Mouse (Mus musculus) heart, embryonic 16.5 days (tissue): ENCODE results near the gene Timm17b. TPM values are rescaled to one million over a fixed set of nuclear protein-coding genes. Genes with fewer than 3 reads are reported as not detected.
A peak's percentile ranks its signal among the peaks of the same experiment; 100 is the strongest.
"Not testable (repeated sequence)": the region's sequence is repeated elsewhere in the genome, so short reads cannot be mapped to it uniquely, and the experiment has no call there.

Experiments used
- ATAC-seq: fragments of 200-750 bp; cut with Nextera tagmentation; replicated peaks from 2 replicates; pipeline ENCODE4 v1.8.0; 2017; ENCODE audit warnings: moderate number of reproducible peaks; ENCODE audit not compliant: insufficient read depth, low FRiP score; ENCODE audit errors: extremely low read depth
- H3K27ac ChIP-seq: fragments of 300-500 bp; sonication (generic); 2 replicates; pipeline ENCODE4 v1.5.1; 2014; ENCODE audit warnings: mild to moderate bottlenecking, low read length, control low read depth, moderate library complexity
- H3K27me3 ChIP-seq: fragments of 300-500 bp; sonication (generic); 2 replicates; pipeline ENCODE4 v1.6.1; 2014; ENCODE audit warnings: low read length, mixed read lengths; ENCODE audit not compliant: control insufficient read depth, insufficient read depth
- H3K36me3 ChIP-seq: fragments of 300-500 bp; sonication (generic); 2 replicates; pipeline ENCODE4 v1.6.1; 2014; ENCODE audit not compliant: control insufficient read depth, insufficient read depth
- H3K4me1 ChIP-seq: fragments of 300-500 bp; sonication (generic); 2 replicates; pipeline ENCODE4 v1.6.1; 2014; ENCODE audit warnings: low read length, mixed read lengths; ENCODE audit not compliant: control insufficient read depth, insufficient read depth
- H3K4me2 ChIP-seq: fragments of 300-500 bp; sonication (generic); 2 replicates; pipeline ENCODE4 v1.6.1; 2014; ENCODE audit warnings: low read depth, mild to moderate bottlenecking, control low read depth, low read length
- H3K4me3 ChIP-seq: fragments of 300-500 bp; sonication (generic); 2 replicates; pipeline ENCODE4 v1.5.1; 2014; ENCODE audit warnings: mild to moderate bottlenecking, control low read depth, low read length
- H3K9ac ChIP-seq: fragments of 300-500 bp; sonication (generic); 2 replicates; pipeline ENCODE4 v1.6.1; 2014; ENCODE audit warnings: low read length, control low read depth
- H3K9me3 ChIP-seq: fragments of 300-500 bp; sonication (generic); replicated peaks from 2 replicates; pipeline ENCODE4 v1.6.1; 2016; ENCODE audit warnings: low read length; ENCODE audit not compliant: control insufficient read depth
- WGBS: fragments of 180-500 bp; shearing (Covaris S2); extraction: QIAGEN DNeasy Blood & Tissue Kit; methylation state at CpG from one replicate; pipeline ENCODE4 v1.1.7; 2014; 5-methylcytosine and 5-hydroxymethylcytosine counted together
- polyA plus RNA-seq: library from polyadenylated mRNA; unstranded; fragments of >200 nt; fragmentation: Nextera tagmentation; extraction: Ambion mirVana; gene quantifications from 2 replicates; pipeline ENCODE4 v1.2.1, GENCODE M21; 2015

The Timm17b gene
- polyA plus RNA-seq, 1 experiment from 2014 or later: 114 TPM

DNA sequence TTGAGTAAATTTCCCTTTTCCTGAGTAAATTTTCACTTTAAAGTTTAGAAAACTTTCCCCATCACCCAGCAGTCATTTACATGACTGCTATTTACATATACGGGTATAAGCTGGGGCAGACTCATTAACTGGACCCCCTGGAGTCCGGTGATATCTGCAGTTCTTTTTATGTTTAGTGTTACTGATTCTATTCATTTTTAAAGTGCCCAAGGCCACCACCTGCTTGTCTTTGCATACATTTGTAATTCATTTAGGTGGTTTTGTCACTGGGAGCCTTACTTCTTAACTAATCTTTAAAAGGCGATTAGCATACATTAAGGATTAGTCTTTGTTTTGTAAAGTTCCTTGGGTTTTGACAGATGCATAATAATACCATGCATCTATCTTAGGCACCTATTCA lies 29.3 kb upstream of the Timm17b start:
- Histone ChIP-seq H3K27me3 (no peaks in the 10 kb centered on the region), H3K4me1 (no peaks in the 10 kb centered on the region), H3K36me3 (peaks cover 11% of the 10 kb centered on the region), H3K9ac (no peak overlapping the region), H3K4me2 (no peak overlapping the region), H3K4me3 (no peak overlapping the region), H3K27ac (no peak overlapping the region), H3K9me3 (no peaks in the 10 kb centered on the region)
- no peak for ATAC-seq
- WGBS: 55% methylated on average over 3 of the region's 3 CpGs

DNA sequence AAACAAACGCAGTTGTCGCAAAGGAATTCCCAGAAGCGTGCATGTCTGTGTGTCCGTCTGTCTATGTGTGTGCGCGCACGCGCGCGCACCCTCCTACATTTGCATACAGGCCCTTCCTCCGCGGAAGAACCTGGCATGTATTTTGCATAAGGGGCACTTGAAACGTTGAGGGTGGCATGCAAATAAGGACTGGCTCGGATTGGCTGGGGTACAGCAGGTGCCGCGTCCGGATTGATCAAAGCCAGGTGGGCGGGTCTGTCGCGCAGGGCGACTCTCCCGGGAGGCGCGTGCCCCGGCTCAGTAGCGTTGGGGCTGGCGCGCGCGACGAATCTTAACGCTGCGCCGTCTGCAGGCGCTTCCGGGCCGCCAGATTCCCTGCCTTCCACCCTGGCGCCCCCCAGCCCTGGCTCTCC lies 21.1 kb upstream of the Timm17b start, which contains the start of gene Pim2:
TSS of gene Pim2 (plus strand) at position 256 of the 413 bp plus-strand sequence.
- no peak within 1 kb of the TSS for H3K27ac ChIP-seq
- H3K9me3 ChIP-seq: no peaks in the 10 kb centered on the region
- peaks cover 5% of the 10 kb centered on the region; the same call in 1 of the 2 replicates for H3K36me3 ChIP-seq
- peak within 1 kb of the TSS; percentile 78 for H3K4me2 ChIP-seq
- peak; percentile 90 for ATAC-seq
- H3K4me1 ChIP-seq: peaks cover 8% of the 10 kb centered on the region
- H3K4me3 ChIP-seq: peak within 1 kb of the TSS; percentile 57
- peak within 1 kb of the TSS; percentile 68 for H3K9ac ChIP-seq
- 8% methylated on average over 37 of the region's 38 CpGs for WGBS
- no peaks in the 10 kb centered on the region for H3K27me3 ChIP-seq

DNA sequence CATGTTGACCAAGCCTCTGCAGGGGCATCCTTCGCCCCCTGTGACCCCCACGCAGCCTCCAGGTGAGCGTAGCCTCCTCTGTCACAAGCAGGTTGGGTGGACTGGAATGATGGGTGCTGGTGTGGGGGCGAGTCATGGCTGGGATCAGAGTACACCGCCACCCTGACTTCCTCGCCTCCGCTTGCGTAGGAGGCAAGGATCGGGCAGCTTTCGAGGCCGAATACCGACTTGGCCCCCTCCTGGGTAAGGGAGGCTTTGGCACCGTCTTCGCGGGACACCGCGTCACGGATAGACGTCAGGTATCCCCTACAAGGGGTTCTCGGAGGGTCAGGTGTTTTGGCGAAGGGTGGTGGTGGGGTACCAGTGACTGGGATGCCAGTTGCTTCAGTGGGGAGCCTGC lies 20.7 kb upstream of the Timm17b start:
- WGBS: 11% methylated on average over 21 of the region's 21 CpGs
- Histone ChIP-seq H3K36me3 (peaks cover 3% of the 10 kb centered on the region; the same call in 1 of the 2 replicates), H3K27me3 (no peaks in the 10 kb centered on the region), H3K4me1 (peaks cover 8% of the 10 kb centered on the region), H3K9ac (peak overlapping the region; percentile 68), H3K4me2 (peak overlapping the region; percentile 78), H3K4me3 (peak overlapping the region; percentile 57), H3K9me3 (no peaks in the 10 kb centered on the region), H3K27ac (no peak overlapping the region)
- peak; percentile 29; the same call in 1 of the 2 replicates for ATAC-seq

DNA sequence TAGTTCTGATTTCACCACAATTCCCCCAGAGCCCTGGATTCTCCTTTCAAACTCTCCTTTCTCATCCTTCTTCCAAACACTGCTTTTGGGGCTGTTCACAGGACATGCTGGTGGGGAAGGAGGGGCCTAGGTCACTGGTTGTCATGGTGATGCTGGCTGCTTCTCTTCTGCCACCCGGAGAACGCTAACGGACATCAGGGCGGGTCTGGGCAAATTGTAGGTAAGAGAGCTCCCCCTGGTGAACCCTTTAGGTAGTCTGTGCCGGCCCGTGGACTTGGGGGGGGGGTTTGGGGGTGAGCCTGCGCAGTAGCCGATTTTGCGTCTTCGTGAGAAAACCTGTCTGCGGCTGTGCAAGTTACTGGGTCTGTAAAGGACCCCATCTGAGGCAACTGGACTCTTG lies 19.3 kb upstream of the Timm17b start:
- H3K27me3 ChIP-seq: no peaks in the 10 kb centered on the region
- H3K9me3 ChIP-seq: no peaks in the 10 kb centered on the region
- ATAC-seq: no peak
- H3K4me1 ChIP-seq: peaks cover 10% of the 10 kb centered on the region
- no peak overlapping the region for H3K9ac ChIP-seq
- H3K36me3 ChIP-seq: no peaks in the 10 kb centered on the region
- 10% methylated on average over 11 of the region's 11 CpGs for WGBS
- H3K4me2 ChIP-seq: peak overlapping the region; percentile 51
- no peak overlapping the region for H3K27ac ChIP-seq
- H3K4me3 ChIP-seq: no peak overlapping the region; the same call in 1 of the 2 replicates

DNA sequence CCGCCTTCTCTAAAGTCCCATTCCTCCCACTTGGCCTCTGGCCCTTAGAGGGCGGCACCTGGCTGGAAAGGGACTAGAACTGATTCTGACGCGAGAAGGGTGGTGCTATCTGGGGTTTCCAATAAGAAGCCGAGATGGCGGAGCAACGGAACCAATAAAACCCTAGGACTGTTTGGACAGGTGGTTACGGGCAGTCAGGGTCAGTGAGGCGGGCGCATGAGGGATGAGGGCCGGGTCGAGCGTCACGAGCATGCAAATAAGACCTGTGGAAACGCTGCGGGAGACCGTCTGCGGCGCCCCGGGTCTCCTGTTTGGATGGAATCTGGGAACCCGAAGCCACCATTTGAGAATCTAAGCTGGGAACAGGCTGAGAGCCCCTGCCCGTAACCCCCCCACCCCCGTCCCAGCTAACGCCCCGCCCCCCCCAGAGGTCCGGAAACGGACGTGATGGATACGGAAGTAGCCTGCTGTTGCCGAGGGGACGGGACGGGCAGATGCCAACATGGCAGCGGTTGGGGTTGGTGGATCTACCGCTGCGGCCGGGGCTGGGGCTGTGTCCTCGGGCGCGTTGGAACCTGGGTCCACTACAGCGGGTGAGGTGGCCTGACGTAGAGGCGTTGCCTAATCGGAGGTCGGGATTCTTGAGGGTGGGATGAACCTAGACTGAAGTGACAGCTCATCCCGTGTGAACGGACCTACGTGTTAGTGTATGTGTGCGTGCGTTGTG lies 15.2 kb upstream of the Timm17b start, which contains the start of gene Slc35a2:
TSS of gene Slc35a2 (plus strand) at position 188 of the 727 bp plus-strand sequence.
- H3K4me1 ChIP-seq: peaks cover 6% of the 10 kb centered on the region
- WGBS: 11% methylated on average over 49 of the region's 49 CpGs
- no peaks in the 10 kb centered on the region for H3K36me3 ChIP-seq
- peak; percentile 95 for ATAC-seq
- H3K27ac ChIP-seq: peak within 1 kb of the TSS; percentile 89
- H3K27me3 ChIP-seq: no peaks in the 10 kb centered on the region
- peak within 1 kb of the TSS; percentile 58 for H3K9ac ChIP-seq
- H3K4me3 ChIP-seq: peak within 1 kb of the TSS; percentile 72
- peak within 1 kb of the TSS; percentile 70 for H3K4me2 ChIP-seq
- no peaks in the 10 kb centered on the region for H3K9me3 ChIP-seq

DNA sequence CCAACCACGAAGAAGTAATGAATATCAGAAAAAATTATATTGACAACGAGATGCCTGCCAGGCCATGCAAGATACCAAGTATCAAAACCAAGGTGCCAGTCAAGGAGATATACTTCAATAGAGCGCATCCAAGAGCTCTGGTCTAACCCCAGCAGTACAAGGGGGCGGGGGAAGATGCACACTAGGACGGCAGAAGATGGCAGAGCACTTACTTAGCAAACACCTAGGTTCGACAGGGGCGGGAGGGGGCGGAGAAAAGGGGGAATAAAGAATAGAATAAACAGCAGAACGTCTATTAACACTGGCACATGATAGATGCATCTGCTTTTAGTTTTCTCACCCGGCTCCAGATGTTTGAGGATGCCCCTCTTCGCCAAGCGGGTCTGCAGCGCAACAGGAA lies 946 bp upstream of the Timm17b start:
- no peaks in the 10 kb centered on the region for H3K27me3 ChIP-seq
- H3K4me1 ChIP-seq: peaks cover 2% of the 10 kb centered on the region; the same call in 1 of the 2 replicates
- H3K27ac ChIP-seq: no peak overlapping the region; the same call in 1 of the 2 replicates
- WGBS: 24% methylated on average over 12 of the region's 13 CpGs
- H3K4me3 ChIP-seq: peak overlapping the region; percentile 70
- peaks cover 5% of the 10 kb centered on the region; the same call in 1 of the 2 replicates for H3K36me3 ChIP-seq
- H3K9me3 ChIP-seq: no peaks in the 10 kb centered on the region
- H3K9ac ChIP-seq: peak overlapping the region; percentile 65
- peak overlapping the region; percentile 67 for H3K4me2 ChIP-seq
- ATAC-seq: no peak

DNA sequence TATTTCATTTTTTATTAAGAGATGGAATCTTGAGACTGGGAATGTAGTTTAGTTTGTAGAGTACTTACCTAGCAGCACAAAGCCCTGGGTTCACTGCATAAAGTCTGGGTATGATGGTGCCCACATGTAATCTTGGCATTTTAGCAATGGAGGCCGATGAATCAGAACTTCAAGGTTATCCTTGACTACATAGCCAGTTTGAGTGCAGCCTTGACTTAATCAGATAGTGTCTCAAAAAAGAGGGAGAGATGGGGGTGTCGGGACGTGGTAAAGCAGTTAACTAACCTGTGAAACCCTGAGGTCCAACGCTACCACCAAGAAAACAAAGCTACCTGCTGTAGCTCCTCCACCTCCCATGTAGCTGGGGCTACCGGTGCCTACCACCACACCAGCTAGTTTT lies 5.3 kb downstream of the Timm17b start:
- no peak overlapping the region for H3K4me2 ChIP-seq
- no peaks in the 10 kb centered on the region for H3K27me3 ChIP-seq
- no peak overlapping the region for H3K4me3 ChIP-seq
- no peak overlapping the region for H3K9ac ChIP-seq
- no peak overlapping the region for H3K27ac ChIP-seq
- H3K4me1 ChIP-seq: no peaks in the 10 kb centered on the region
- peaks cover 3% of the 10 kb centered on the region for H3K36me3 ChIP-seq
- 79% methylated on average over 5 of the region's 5 CpGs for WGBS
- H3K9me3 ChIP-seq: no peaks in the 10 kb centered on the region
- no peak for ATAC-seq

DNA sequence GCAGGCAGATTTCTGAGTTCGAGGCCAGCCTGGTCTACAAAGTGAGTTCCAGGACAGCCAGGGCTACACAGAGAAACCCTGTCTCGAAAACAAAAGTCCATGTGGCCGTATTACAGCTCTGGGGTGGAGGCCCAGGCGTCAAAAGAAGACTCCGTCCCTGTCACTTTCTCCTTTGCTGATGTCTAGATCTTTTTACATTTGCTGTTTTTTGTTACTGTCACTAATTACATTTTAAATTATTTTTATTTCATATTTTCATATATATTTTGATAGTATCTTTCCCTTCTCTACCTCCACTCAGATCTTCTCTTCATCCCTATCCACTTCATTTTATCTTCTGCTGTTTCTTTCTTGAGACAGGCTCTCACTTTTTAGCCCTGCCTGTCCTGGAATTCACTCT lies 8.6 kb downstream of the Timm17b start, which contains the start of gene Gm10491:
TSS of gene Gm10491 (minus strand) at position 101 of the 400 bp plus-strand sequence.
- H3K27me3 ChIP-seq: no peaks in the 10 kb centered on the region
- H3K4me1 ChIP-seq: no peaks in the 10 kb centered on the region
- H3K9ac ChIP-seq: no peak within 1 kb of the TSS
- ATAC-seq: no peak
- 87% methylated on average over 5 of the region's 5 CpGs for WGBS
- no peak within 1 kb of the TSS for H3K4me3 ChIP-seq
- H3K9me3 ChIP-seq: no peaks in the 10 kb centered on the region
- H3K4me2 ChIP-seq: no peak within 1 kb of the TSS
- H3K27ac ChIP-seq: no peak within 1 kb of the TSS
- peaks cover 3% of the 10 kb centered on the region for H3K36me3 ChIP-seq

DNA sequence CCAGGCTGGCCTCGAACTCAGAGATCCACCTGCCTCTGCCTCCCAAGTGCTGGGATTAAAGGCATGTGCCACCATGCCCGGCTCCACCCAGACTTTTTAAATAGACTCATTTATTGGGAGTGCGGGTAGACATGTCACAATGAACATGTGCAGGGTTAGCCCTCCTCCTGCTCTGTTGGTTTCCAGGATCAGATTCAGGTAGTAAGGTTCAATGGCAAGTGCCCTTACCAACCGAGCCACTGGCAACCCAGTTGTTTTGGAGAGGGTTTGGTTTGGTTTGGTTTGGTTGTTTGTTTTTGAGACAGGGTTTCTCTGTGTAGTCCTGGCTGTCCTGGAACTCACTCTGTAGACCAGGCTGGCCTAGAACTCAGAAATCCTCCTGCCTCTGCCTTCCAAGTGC lies 10.1 kb downstream of the Timm17b start, which contains the start of gene Gm10490:
TSS of gene Gm10490 (plus strand) at position 301 of the 400 bp plus-strand sequence.
- H3K27ac ChIP-seq, H3K4me1 ChIP-seq, ATAC-seq, H3K9ac ChIP-seq, H3K4me3 ChIP-seq, H3K4me2 ChIP-seq, H3K27me3 ChIP-seq, H3K36me3 ChIP-seq, H3K9me3 ChIP-seq: not testable (repeated sequence)
- WGBS: 90% methylated on average over 4 of the region's 4 CpGs
